Mouse (Mus musculus): ENCODE data around the gene Gnai3. TPM values are rescaled to one million over a fixed set of nuclear protein-coding genes. Genes with fewer than 3 reads are reported as not detected.
A peak's percentile ranks its signal among the peaks of the same experiment; 100 is the strongest.

The Gnai3 gene
- total RNA-seq, 2 experiments from 2014 or later = 31.1 to 34.1 TPM

- intact Hi-C loops (cut with DNase I) = no loop called here
- no peak for DNase-seq (ENCODE audit: low spot score in 2 of 2)
Measured at GRCm38 (mm10) chr3:108092030-108092429, 53.9 kb downstream of the Gnai3 start.

GRCm38 (mm10) chr3:108090561-108090960 is 55.4 kb downstream of the Gnai3 start:
- intact Hi-C loops (cut with DNase I) = no loop called here
- DNase-seq (ENCODE audit: low spot score in 2 of 2) = no peak

DNA sequence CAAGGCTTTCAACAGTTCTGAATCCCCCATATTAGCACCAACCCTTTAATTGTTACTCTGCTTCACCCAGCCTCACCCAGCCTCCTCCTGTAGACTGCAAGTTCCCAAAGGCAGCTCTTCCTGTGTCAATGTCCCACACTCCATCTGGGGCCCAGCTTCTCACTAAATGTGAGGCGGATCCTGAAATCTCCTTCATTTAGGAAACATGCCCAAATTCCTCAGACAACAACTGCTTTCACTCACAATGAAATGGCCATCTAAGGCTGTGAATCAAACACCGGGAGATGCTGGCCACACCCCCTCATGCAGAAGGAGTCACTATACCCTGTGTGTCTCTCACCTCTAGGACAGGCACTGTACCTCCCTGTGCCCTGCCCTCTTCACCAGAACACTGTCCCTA is 56.0 kb downstream of the Gnai3 start:
- no peak for DNase-seq (ENCODE audit: low spot score in 2 of 2)
- intact Hi-C loops (cut with DNase I) = loop anchor here (5.0 kb wide), 1 partner anchor 57 kb away; the partner anchor contains the start of gene Gnai3

- DNase-seq (ENCODE audit: low spot score in 2 of 2) = no peak
- intact Hi-C loops (cut with DNase I) = loop anchor here (5.0 kb wide), 1 partner anchor 58 kb away; the partner anchor contains the start of gene Gnai3
Measured at GRCm38 (mm10) chr3:108088842-108089380, 57.0 kb downstream of the Gnai3 start.

- no peak for DNase-seq (ENCODE audit: low spot score in 2 of 2)
- intact Hi-C loops (cut with DNase I) = loop anchor here (5.0 kb wide), 1 partner anchor 60 kb away; the partner anchor contains the start of gene Gnai3
Measured at GRCm38 (mm10) chr3:108087329-108087728, 58.6 kb downstream of the Gnai3 start.

GRCm38 (mm10) chr3:108086470-108086979 is 59.4 kb downstream of the Gnai3 start, which contains the start of gene Ampd2:
Ampd2 (minus strand) TSS chr3:108086651.
- DNase-seq (ENCODE audit: low spot score in 2 of 2) = peak in 1 of 2 experiments; percentile 45
- intact Hi-C loops (cut with DNase I) = loop anchor here (5.0 kb wide), 1 partner anchor 61 kb away; the partner anchor contains the start of gene Gnai3

- DNase-seq (ENCODE audit: low spot score in 2 of 2) = peak in 1 of 2 experiments; percentile 31
- intact Hi-C loops (cut with DNase I) = loop anchor here (5.0 kb wide), 1 partner anchor 61 kb away; the partner anchor contains the start of gene Gnai3
Measured at GRCm38 (mm10) chr3:108085721-108086469, 60.1 kb downstream of the Gnai3 start.

DNA sequence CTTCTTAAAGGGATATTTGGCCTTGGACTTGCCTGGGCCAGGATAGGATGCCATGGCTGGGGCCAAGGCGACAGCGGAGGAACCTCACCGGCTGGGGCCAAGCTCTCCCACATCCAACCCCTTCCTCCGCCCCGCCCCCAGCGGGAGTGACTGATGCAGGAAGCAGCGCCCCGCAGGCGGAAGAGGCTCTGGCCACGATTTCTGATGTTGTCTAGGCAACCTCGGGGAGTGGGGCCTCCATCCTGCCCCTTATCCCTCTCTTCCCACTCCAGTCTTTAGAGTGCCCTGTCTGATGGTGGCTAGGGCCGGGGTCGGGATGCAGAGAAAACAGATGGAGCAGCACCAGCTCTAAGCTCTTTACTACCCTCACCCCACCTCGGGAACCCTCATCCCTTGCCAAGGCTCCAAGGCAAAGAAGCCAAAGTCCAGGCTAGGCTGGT is 60.6 kb downstream of the Gnai3 start:
- peak; percentile 88 to 89 for DNase-seq (ENCODE audit: low spot score in 2 of 2)
- intact Hi-C loops (cut with DNase I) = loop anchor here (5.0 kb wide), 1 partner anchor 62 kb away; the partner anchor contains the start of gene Gnai3

GRCm38 (mm10) chr3:108084767-108085270 is 61.1 kb downstream of the Gnai3 start:
- intact Hi-C loops (cut with DNase I) = loop anchor here (5.0 kb wide), 1 partner anchor 62 kb away; the partner anchor contains the start of gene Gnai3
- no peak for DNase-seq (ENCODE audit: low spot score in 2 of 2)

DNA sequence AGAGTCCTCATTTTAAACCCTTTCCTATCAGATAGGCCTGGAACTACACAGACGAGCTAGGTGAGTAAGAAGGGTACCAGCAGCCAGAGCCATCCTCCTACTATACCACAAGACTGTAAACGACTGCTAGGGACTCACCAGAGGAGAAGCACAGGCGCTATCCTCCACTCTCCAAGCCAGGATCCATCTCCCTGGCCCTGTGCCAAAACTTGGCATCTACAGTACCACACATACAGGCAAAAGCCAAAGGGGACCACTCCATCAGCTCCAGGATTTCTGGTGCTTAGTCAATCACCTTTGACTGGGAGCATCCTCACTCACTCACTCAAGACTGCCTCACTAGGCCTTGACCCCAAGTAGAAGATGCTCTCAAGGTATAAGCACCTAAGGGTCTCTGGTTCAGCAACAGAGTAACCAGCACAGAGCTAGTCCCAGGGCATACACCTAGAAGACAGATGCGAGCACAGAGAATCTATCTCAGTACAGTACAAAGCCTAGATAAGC is 62.0 kb downstream of the Gnai3 start:
- no peak for DNase-seq (ENCODE audit: low spot score in 2 of 2)
- intact Hi-C loops (cut with DNase I) = no loop called here

- DNase-seq (ENCODE audit: low spot score in 2 of 2) = no peak
- intact Hi-C loops (cut with DNase I) = no loop called here
Measured at GRCm38 (mm10) chr3:108083161-108083560, 62.8 kb downstream of the Gnai3 start.

DNA sequence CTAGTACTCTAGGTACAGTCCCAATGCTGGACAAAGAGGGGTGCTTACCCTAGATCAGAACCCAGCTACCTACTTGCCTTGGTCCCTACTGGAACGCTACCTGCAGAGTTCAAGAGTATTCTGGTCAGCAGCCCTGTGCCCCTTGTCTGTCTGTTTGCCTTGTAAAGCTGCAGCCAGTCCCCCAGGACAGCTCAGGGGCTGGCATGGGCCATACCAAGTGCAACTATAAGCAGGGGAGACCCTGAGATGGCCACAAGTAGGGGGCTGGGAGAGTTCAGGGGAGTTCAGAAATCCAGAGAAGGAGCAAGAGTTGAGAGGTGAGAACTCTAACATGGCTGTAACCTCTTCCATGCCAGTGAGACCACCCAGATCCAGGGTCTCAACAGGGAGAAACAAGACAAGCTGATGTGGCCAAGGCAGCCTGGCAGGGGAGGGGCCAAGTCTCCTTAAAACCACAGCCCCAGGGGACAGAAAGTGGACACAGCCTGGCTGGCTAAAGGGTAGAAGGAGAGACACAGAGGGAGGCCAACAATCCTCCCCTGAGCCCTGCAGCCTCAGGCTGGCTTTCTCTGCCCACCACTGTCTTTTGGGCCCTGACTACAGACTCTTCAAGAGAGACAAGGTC is 63.6 kb downstream of the Gnai3 start:
- no peak for DNase-seq (ENCODE audit: low spot score in 2 of 2)
- intact Hi-C loops (cut with DNase I) = no loop called here

DNA sequence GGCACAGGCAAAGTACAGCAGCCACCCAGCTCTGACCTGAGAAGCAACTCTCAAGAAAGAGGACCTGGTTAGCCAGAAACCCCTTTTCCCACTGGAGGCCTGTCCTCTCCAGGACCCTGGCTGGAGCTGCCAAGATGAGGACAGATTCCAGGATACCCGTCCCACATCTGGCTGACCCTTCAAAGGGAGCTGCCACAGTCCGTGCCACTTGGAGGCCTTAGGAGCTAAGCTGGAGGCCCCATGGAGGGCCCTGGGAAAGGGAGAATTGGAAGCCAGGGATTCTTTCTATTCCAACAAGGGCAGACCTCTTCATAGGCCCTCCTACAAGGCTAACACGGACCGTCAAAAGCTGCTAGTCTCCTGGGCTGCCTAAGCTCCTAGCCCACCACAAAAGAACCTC is 64.3 kb downstream of the Gnai3 start:
- intact Hi-C loops (cut with DNase I) = no loop called here
- DNase-seq (ENCODE audit: low spot score in 2 of 2) = no peak

DNA sequence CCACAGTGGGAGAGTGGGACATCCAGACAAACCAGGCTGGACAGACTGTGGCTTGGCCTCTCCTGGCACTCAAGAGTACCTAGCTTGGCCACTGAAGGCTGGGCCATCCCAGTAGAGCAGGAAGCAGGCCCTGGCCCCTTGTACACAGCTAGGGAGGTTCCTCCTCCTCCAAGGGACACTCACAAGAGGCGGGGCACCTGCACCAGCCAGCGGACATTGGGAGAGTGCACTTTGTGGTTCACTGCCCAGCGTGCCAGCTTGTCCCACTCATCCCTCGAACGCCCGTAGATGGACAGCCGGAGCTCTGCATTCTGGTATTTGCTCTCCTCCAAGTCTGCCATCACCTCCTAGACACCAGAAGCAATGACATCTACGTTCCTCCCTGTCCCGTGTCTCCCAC is 69.1 kb downstream of the Gnai3 start:
- intact Hi-C loops (cut with DNase I) = no loop called here
- no peak for DNase-seq (ENCODE audit: low spot score in 2 of 2)

DNA sequence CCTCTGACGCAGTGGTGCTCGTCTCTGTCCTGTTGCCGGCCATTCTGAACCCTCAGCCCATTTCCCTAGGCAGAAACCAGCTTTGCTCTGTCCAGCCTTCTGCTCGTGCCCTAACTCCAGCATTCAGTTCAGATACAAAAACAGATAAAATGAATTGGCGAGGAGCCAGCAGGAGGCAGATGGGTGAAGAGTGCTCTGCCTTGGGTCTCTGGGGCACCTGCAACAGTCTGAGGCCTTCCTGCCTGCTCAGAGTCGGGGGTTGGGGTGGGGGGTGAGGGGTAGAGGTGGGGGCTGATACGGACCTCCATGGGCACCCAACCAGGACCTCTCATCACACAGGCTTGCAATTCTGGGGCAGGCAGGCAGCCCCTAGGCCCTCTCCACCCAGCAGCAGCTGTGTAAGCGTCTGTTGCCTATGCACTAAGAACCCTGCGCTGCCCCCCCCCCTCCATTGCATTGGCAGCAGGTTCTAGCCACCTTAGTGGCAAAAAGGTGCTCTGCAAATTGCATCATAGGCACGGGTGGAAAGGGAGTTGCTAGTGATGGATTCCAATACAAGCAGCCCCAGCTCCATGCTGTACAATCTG is 72.9 kb downstream of the Gnai3 start:
- intact Hi-C loops (cut with DNase I) = loop anchor here (5.0 kb wide), 1 partner anchor 376 kb away; the partner anchor contains the start of gene Ahcyl1
- DNase-seq (ENCODE audit: low spot score in 2 of 2) = no peak

DNA sequence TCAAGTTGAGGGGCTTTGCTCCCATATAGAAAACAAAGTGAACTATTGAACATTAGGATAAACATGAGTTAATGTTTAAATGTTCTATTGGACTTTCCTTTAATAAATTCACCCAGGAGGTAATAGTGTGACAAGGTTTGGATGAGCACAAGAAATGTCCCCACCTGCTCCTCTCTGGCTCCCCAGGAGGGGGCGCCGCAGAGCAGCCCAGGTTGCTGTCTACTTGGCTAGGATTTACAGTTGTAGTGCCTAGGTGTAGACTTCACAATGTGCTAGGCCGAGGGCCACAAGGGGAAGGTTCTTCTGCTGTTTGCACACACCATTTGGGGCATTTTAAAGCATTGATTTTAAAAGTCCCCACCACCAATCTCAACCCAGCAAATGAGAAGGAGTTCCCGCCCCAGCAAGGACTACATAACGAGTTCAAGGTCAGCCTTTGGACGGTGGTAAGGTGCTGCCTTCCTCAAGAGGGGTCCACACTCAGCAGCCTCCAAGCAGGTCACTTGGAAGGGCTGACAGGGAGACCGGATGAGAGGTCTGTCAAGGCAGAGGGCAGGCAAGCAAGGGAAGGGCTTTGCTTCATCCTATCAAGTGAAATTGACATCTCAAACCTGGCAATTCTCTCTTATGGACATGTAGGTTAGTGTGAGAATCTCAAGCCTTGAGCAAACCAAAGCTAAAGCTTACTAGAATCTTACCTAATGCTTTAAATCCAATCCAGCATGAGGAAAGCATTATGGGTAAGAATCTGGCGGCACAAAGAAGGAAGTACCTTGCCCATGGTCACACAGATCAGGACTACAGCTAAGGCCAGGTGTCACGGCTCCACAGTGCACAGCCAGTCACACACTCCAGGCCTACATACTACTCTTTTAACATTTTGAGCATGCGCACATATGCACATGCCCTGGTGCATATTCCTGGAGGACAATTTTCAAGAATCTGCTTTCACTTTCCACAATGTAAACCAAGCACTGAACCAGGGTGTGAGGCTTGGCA is 75.4 kb downstream of the Gnai3 start:
- peak; percentile 64 to 65 for DNase-seq (ENCODE audit: low spot score in 2 of 2)
- intact Hi-C loops (cut with DNase I) = loop anchor here (2.0 to 5.0 kb wide), 2 partner anchors 78 to 373 kb away; partner anchors contain the start of gene Ahcyl1

- DNase-seq (ENCODE audit: low spot score in 2 of 2) = no peak
- intact Hi-C loops (cut with DNase I) = no loop called here
Measured at GRCm38 (mm10) chr3:108069231-108069870, 76.6 kb downstream of the Gnai3 start.

Measured in left cerebral cortex, postnatal 14 days (tissue).